Comparison of ENCODE assay signal across 24 mouse cellular contexts in genomic region chr4:95212561-95212960, GRCm38 (mm10).
DNase-seq lines count a peak whose midpoint lies in the region; ATAC-seq and TF ChIP-seq lines count a peak whose summit lies in the region.
"Had no signal": no experiment of that assay in that cellular context is flagged by ENCODE, and none has a peak within 500 bp of the region (broad histone marks: within the 10 kb centered on the region; RNA-seq: fewer than 3 reads in every experiment).

No protein-coding gene starts in this region.

- ATAC-seq in forebrain, embryonic 15.5 days (replicated peaks), result no peak
- ATAC-seq in midbrain, embryonic 11.5 days (ENCODE audit: low FRiP score), result peak; percentile 55
- no peak for ATAC-seq in midbrain, embryonic 16.5 days
- ATAC-seq in intestine, postnatal 0 days, result peak; percentile 58
- no peak for ATAC-seq in stomach, postnatal 0 days (ENCODE audit: low FRiP score, low TSS enrichment)

- peaks cover 29% of the 10 kb centered on the region for H3K4me1 ChIP-seq in forebrain, embryonic 10.5 days
- no peaks in the 10 kb centered on the region for H3K4me1 ChIP-seq in forebrain, embryonic 15.5 days
- no peaks in the 10 kb centered on the region; the same call in 1 of the 2 replicates for H3K4me1 ChIP-seq in midbrain, embryonic 11.5 days (ENCODE audit: control insufficient read depth, insufficient read depth, low read length)
- no peaks in the 10 kb centered on the region for H3K4me1 ChIP-seq in midbrain, embryonic 16.5 days (ENCODE audit: control insufficient read depth, insufficient read depth, low read length)
- H3K4me1 ChIP-seq in intestine, postnatal 0 days (replicated peaks; ENCODE audit: control insufficient read depth, insufficient read depth, low read length), result 0 out of 2 replicates have a peak, but pooled peaks cover 6% of the 10 kb centered on the region
- H3K4me1 ChIP-seq in stomach, postnatal 0 days (replicated peaks; ENCODE audit: control insufficient read depth, insufficient read depth), result no peaks in the 10 kb centered on the region
- H3K4me1 ChIP-seq: liver, embryonic 13.5 days; neural tube, embryonic 15.5 days had no signal

- H3K4me3 ChIP-seq in forebrain, embryonic 10.5 days, result no peak overlapping the region
- H3K4me3 ChIP-seq in forebrain, embryonic 15.5 days, result no peak overlapping the region
- H3K4me3 ChIP-seq in midbrain, embryonic 11.5 days (ENCODE audit: low read depth, low read length), result no peak overlapping the region
- H3K4me3 ChIP-seq in midbrain, embryonic 16.5 days (ENCODE audit: low read depth, low read length), result no peak overlapping the region
- no peak overlapping the region for H3K4me3 ChIP-seq in intestine, postnatal 0 days (ENCODE audit: low read depth, low read length)
- H3K4me3 ChIP-seq in stomach, postnatal 0 days (ENCODE audit: low read depth, low read length), result no peak overlapping the region
- H3K4me3 ChIP-seq: embryonic facial prominence, embryonic 10.5 days; heart, embryonic 12.5 days; limb, embryonic 12.5 days; liver, embryonic 13.5 days; megakaryocyte, embryonic 14.5 days; neural tube, embryonic 15.5 days had no signal

- no peak for TF ChIP-seq CTCF in intestine, postnatal 0 days (IDR thresholded peaks at IDR 0.05; ENCODE audit: low read depth)
- no peak for TF ChIP-seq CTCF in stomach, postnatal 0 days (IDR thresholded peaks at IDR 0.05; ENCODE audit: low read depth)

- TF ChIP-seq EP300 in stomach, postnatal 0 days (optimal IDR thresholded peaks at IDR 0.05), result no peak

- no peaks in the 10 kb centered on the region for H3K27me3 ChIP-seq in forebrain, embryonic 10.5 days (ENCODE audit: poor library complexity, severe bottlenecking)
- H3K27me3 ChIP-seq in forebrain, embryonic 15.5 days, result no peaks in the 10 kb centered on the region
- no peaks in the 10 kb centered on the region for H3K27me3 ChIP-seq in midbrain, embryonic 11.5 days (ENCODE audit: control insufficient read depth, insufficient read depth, low read length)
- H3K27me3 ChIP-seq in midbrain, embryonic 16.5 days (ENCODE audit: control insufficient read depth, insufficient read depth, low read depth, low read length), result no peaks in the 10 kb centered on the region
- H3K27me3 ChIP-seq in intestine, postnatal 0 days (replicated peaks; ENCODE audit: control insufficient read depth, insufficient read depth, low read length), result no peaks in the 10 kb centered on the region
- H3K27me3 ChIP-seq in stomach, postnatal 0 days (ENCODE audit: control insufficient read depth, insufficient read depth, low read length), result no peaks in the 10 kb centered on the region
- H3K27me3 ChIP-seq: heart, embryonic 12.5 days; limb, embryonic 12.5 days; liver, embryonic 13.5 days; megakaryocyte, embryonic 14.5 days; neural tube, embryonic 15.5 days had no signal

- H3K9me3 ChIP-seq in forebrain, embryonic 10.5 days, result no peaks in the 10 kb centered on the region
- no peaks in the 10 kb centered on the region for H3K9me3 ChIP-seq in forebrain, embryonic 15.5 days
- no peaks in the 10 kb centered on the region for H3K9me3 ChIP-seq in midbrain, embryonic 11.5 days (ENCODE audit: control insufficient read depth, low read length)
- H3K9me3 ChIP-seq in midbrain, embryonic 16.5 days (replicated peaks; ENCODE audit: control insufficient read depth, low read length, poor library complexity, severe bottlenecking), result no peaks in the 10 kb centered on the region
- H3K9me3 ChIP-seq in intestine, postnatal 0 days (ENCODE audit: control insufficient read depth), result no peaks in the 10 kb centered on the region
- no peaks in the 10 kb centered on the region for H3K9me3 ChIP-seq in stomach, postnatal 0 days (ENCODE audit: control insufficient read depth, low read length)
- H3K9me3 ChIP-seq: embryonic facial prominence, embryonic 10.5 days; heart, embryonic 12.5 days; limb, embryonic 12.5 days; liver, embryonic 13.5 days; megakaryocyte, embryonic 14.5 days; neural tube, embryonic 15.5 days had no signal

- peak overlapping the region; percentile 15; the same call in 1 of the 2 replicates for H3K27ac ChIP-seq in forebrain, embryonic 10.5 days
- H3K27ac ChIP-seq in forebrain, embryonic 15.5 days (replicated peaks), result no peak overlapping the region
- H3K27ac ChIP-seq in midbrain, embryonic 11.5 days (ENCODE audit: low read depth, low read length), result no peak overlapping the region
- no peak overlapping the region for H3K27ac ChIP-seq in midbrain, embryonic 16.5 days (ENCODE audit: low read length)
- peak overlapping the region; percentile 83 for H3K27ac ChIP-seq in intestine, postnatal 0 days (ENCODE audit: low read depth, low read length)
- 0 out of 2 replicates have a peak overlapping the region, but pooled peaks have one; percentile 13 for H3K27ac ChIP-seq in stomach, postnatal 0 days (replicated peaks)
- H3K27ac ChIP-seq: embryonic facial prominence, embryonic 10.5 days; limb, embryonic 12.5 days; liver, embryonic 13.5 days; neural tube, embryonic 15.5 days had no signal

- DNase-seq in forebrain, embryonic 10.5 days (ENCODE audit: extremely low spot score, low spot score), result no peak
- DNase-seq in midbrain, embryonic 11.5 days (ENCODE audit: low spot score, missing footprints), result no peak
- peak; percentile 9 for DNase-seq in stomach, postnatal 0 days (ENCODE audit: low spot score)
- no peak for DNase-seq in embryo, embryonic 9.5 days (ENCODE audit: extremely low spot score)
- no peak for DNase-seq in frontal cortex, postnatal 36 days (ENCODE audit: low spot score in 2 of 2)
- DNase-seq: adrenal gland, postnatal 25 days; cerebellum, adult 11 months; cerebellum, adult 9-11 months; gastrocnemius, postnatal 25 days; heart, postnatal 10 days; kidney, adult 2 months; layer of hippocampus, postnatal 36 days; liver, embryonic 13.5 days; lung, embryonic 14.5 days; spleen, adult 18-20 months; thymus, adult 2 months had no signal

- 63% methylated on average over 2 of the region's 2 CpGs for WGBS in forebrain, embryonic 10.5 days
- WGBS in forebrain, embryonic 15.5 days, result 54% methylated on average over 2 of the region's 2 CpGs
- 41% methylated on average over 2 of the region's 2 CpGs for WGBS in midbrain, embryonic 11.5 days
- WGBS in midbrain, embryonic 16.5 days, result 56% methylated on average over 2 of the region's 2 CpGs
- WGBS in intestine, postnatal 0 days, result 62% methylated on average over 2 of the region's 2 CpGs
- 82% methylated on average over 2 of the region's 2 CpGs for WGBS in stomach, postnatal 0 days

- H3K4me2 ChIP-seq in forebrain, embryonic 15.5 days (replicated peaks), result no peak overlapping the region
- H3K4me2 ChIP-seq in midbrain, embryonic 11.5 days, result no peak overlapping the region
- no peak overlapping the region for H3K4me2 ChIP-seq in midbrain, embryonic 16.5 days (ENCODE audit: low read length)
- H3K4me2 ChIP-seq in intestine, postnatal 0 days (replicated peaks; ENCODE audit: low read depth), result no peak overlapping the region
- no peak overlapping the region for H3K4me2 ChIP-seq in stomach, postnatal 0 days (replicated peaks; ENCODE audit: low read depth)
- H3K4me2 ChIP-seq: heart, embryonic 12.5 days; limb, embryonic 12.5 days; liver, embryonic 13.5 days; lung, embryonic 14.5 days; neural tube, embryonic 15.5 days had no signal

- no peak overlapping the region for H3K9ac ChIP-seq in forebrain, embryonic 15.5 days (replicated peaks)
- no peak overlapping the region for H3K9ac ChIP-seq in midbrain, embryonic 11.5 days (ENCODE audit: low read length)
- H3K9ac ChIP-seq in midbrain, embryonic 16.5 days (ENCODE audit: low read depth, low read length), result no peak overlapping the region
- H3K9ac ChIP-seq in intestine, postnatal 0 days (ENCODE audit: low read depth, low read length), result no peak overlapping the region
- H3K9ac ChIP-seq in stomach, postnatal 0 days (ENCODE audit: low read length), result no peak overlapping the region
- H3K9ac ChIP-seq: heart, embryonic 12.5 days; limb, embryonic 12.5 days; liver, embryonic 13.5 days; lung, embryonic 14.5 days; neural tube, embryonic 15.5 days had no signal

- no peaks in the 10 kb centered on the region for H3K36me3 ChIP-seq in forebrain, embryonic 10.5 days (replicated peaks)
- no peaks in the 10 kb centered on the region for H3K36me3 ChIP-seq in forebrain, embryonic 15.5 days
- no peaks in the 10 kb centered on the region for H3K36me3 ChIP-seq in midbrain, embryonic 11.5 days (ENCODE audit: control insufficient read depth, insufficient read depth, low read length)
- H3K36me3 ChIP-seq in midbrain, embryonic 16.5 days (ENCODE audit: control insufficient read depth, insufficient read depth, low read length), result no peaks in the 10 kb centered on the region
- H3K36me3 ChIP-seq in intestine, postnatal 0 days (ENCODE audit: control insufficient read depth, insufficient read depth), result no peaks in the 10 kb centered on the region
- no peaks in the 10 kb centered on the region for H3K36me3 ChIP-seq in stomach, postnatal 0 days (ENCODE audit: control insufficient read depth, insufficient read depth, low read length)
- H3K36me3 ChIP-seq: embryonic facial prominence, embryonic 10.5 days; heart, embryonic 12.5 days; limb, embryonic 12.5 days; liver, embryonic 13.5 days; neural tube, embryonic 15.5 days had no signal

Comparison
In these comparisons a context has a peak if more than half of its experiments do, and no peak if none do; other contexts are left out.
1. H3K27ac ChIP-seq: peak in forebrain, embryonic 10.5 days (single experiment), intestine, postnatal 0 days (single experiment) and stomach, postnatal 0 days (single experiment); none in forebrain, embryonic 15.5 days (single experiment), midbrain, embryonic 11.5 days (single experiment) and midbrain, embryonic 16.5 days (single experiment).
2. ATAC-seq: peak in midbrain, embryonic 11.5 days (single experiment) and intestine, postnatal 0 days (single experiment); none in forebrain, embryonic 15.5 days (single experiment), midbrain, embryonic 16.5 days (single experiment) and stomach, postnatal 0 days (single experiment).